Mouse (Mus musculus) cortical plate, adult 2 months (tissue): ENCODE measurements around the gene App.

Experiments
- CTCF ChIP-seq: fragments of 200-500 bp; IDR thresholded peaks from 2 replicates; pipeline ENCODE4 v1.5.1; 2011; ENCODE audit warnings: mild to moderate bottlenecking, control low read depth, low read length; ENCODE audit not compliant: insufficient read depth; ENCODE audit errors: extremely low read depth
- POLR2A ChIP-seq: fragments of 200-500 bp; IDR thresholded peaks from 2 replicates; pipeline ENCODE4 v1.6.1; 2011; ENCODE audit warnings: mild to moderate bottlenecking, low read length, control low read depth; ENCODE audit not compliant: insufficient read depth; ENCODE audit errors: extremely low read depth

DNA sequence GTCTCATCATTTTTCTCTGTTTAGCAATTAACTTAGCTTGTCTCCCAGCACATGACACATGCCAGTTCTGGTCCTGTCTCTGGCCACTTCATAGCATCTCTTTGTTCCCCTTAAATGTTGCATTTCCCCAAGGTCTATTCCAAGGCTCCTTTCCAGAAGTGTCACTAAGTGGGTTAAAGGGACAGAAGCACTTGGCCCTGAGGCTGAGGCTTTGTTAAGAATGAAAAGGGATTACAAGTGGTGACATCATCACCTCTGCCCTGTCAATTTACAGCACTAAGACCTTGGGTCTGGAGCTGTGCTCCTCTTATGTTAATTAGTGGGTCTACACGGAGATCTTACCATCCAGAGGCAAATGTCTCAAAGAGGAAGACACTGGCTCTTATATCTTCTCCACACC is 56.0 kb downstream of the App start:
- TF ChIP-seq POLR2A, result no peak
- TF ChIP-seq CTCF, result no peak
